Mouse (Mus musculus) kidney, adult 2 months (tissue): ENCODE measurements around the gene Stt3b.

Experiments used
- CTCF ChIP-seq: fragments of 200-500 bp; conservative IDR thresholded peaks from 2 replicates; pipeline ENCODE4 v1.5.1; 2011; ENCODE audit warnings: low read depth, mild to moderate bottlenecking, control low read depth, low read length, moderate library complexity, mixed read lengths; ENCODE audit not compliant: insufficient read depth, insufficient read length
- POLR2A ChIP-seq: fragments of 200-500 bp; IDR thresholded peaks from one replicate; pipeline ENCODE4 v1.6.1; 2011; ENCODE audit warnings: low read depth, low read length, control low read depth

DNA sequence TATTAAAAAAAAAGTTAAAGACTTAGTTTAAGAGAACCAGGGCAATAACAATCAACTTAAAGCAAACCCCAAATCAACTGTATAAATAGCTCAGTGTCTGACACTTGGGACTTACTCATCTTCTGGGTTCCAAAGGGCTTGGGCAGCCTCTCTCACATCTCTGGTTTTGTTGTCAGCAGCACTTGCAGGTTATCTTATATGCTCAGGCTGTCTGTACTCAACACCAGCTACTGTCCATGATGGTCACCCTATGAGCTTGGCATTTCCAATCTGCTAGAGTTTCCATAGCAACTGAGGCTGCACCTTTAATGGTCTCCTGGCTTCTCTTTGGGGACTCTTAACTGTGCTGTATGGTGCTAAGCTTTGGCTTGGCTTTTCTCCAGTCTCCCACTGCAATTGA, 72.3 kb downstream of the Stt3b start:
- TF ChIP-seq CTCF (no peak), POLR2A (no peak)
